Mouse (Mus musculus) lung, embryonic 16.5 days (tissue): ENCODE data around the gene Yap1. TPM values are rescaled to one million over a fixed set of nuclear protein-coding genes. Genes with fewer than 3 reads are reported as not detected.

Source experiments
- ATAC-seq: fragments of 200-750 bp; cut with Nextera tagmentation; 2 replicates; pipeline ENCODE4 v1.8.0; 2017; ENCODE audit warnings: low read depth, mild to moderate bottlenecking, moderate library complexity
- H3K27ac ChIP-seq: fragments of 300-500 bp; sonication (generic); 2 replicates; pipeline ENCODE4 v1.5.1; 2014; ENCODE audit warnings: mild to moderate bottlenecking, control low read depth, low read length
- H3K27me3 ChIP-seq: fragments of 300-500 bp; sonication (generic); 2 replicates; pipeline ENCODE4 v1.6.1; 2014; ENCODE audit warnings: low read depth, low read length, mixed read lengths; ENCODE audit not compliant: control insufficient read depth, insufficient read depth
- H3K36me3 ChIP-seq: fragments of 300-500 bp; sonication (generic); 2 replicates; pipeline ENCODE4 v1.6.1; 2014; ENCODE audit warnings: low read length; ENCODE audit not compliant: control insufficient read depth, insufficient read depth
- H3K4me1 ChIP-seq: fragments of 300-500 bp; sonication (generic); replicated peaks from 2 replicates; pipeline ENCODE4 v1.6.1; 2014; ENCODE audit warnings: low read length, mixed read lengths; ENCODE audit not compliant: control insufficient read depth, insufficient read depth
- H3K4me2 ChIP-seq: fragments of 300-500 bp; sonication (generic); 2 replicates; pipeline ENCODE4 v1.6.1; 2014; ENCODE audit warnings: low read depth, low read length, control low read depth
- H3K4me3 ChIP-seq: fragments of 300-500 bp; sonication (generic); 2 replicates; pipeline ENCODE4 v1.5.1; 2014; ENCODE audit warnings: mild to moderate bottlenecking, low read length, control low read depth
- H3K9ac ChIP-seq: fragments of 300-500 bp; sonication (generic); 2 replicates; pipeline ENCODE4 v1.6.1; 2014; ENCODE audit warnings: low read length, control low read depth
- H3K9me3 ChIP-seq: fragments of 300-500 bp; sonication (generic); 2 replicates; pipeline ENCODE4 v1.6.1; 2016; ENCODE audit warnings: low read length; ENCODE audit not compliant: control insufficient read depth
- WGBS: fragments of 180-500 bp; shearing (Covaris S2); extraction: QIAGEN DNeasy Blood & Tissue Kit; methylation state at CpG from one replicate; pipeline ENCODE4 v1.1.7; 2014; 5-methylcytosine and 5-hydroxymethylcytosine counted together
- polyA plus RNA-seq: library from polyadenylated mRNA; unstranded; fragments of >200 nt; fragmentation: Nextera tagmentation; extraction: Ambion mirVana; gene quantifications from 2 replicates; pipeline ENCODE4 v1.2.1, GENCODE M21; 2015

Gene Yap1
- polyA plus RNA-seq, 1 experiment from 2014 or later: 30.3 TPM

DNA sequence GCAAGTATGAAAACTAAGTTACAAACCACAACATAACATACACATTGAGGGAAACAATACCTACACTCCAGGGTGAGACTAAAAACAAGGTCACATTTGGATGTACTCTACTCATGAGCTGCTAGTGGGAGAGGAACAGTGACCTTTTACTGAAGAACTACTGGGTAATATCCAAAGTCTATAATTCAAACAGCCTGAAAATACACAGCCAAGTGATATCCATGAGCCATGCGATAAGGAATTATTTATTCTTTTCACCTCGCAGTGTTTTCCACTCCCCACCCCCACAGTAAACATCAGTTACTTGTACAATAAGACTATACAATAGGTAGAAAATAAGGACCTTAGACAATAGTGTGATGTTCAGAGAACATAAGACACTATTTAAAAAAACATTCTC lies 24.2 kb downstream of the Yap1 start:
- H3K9me3 ChIP-seq: no peaks in the 10 kb centered on the region
- no peak overlapping the region for H3K4me3 ChIP-seq
- no peak for ATAC-seq
- 66% methylated on average over 2 of the region's 2 CpGs for WGBS
- no peaks in the 10 kb centered on the region for H3K4me1 ChIP-seq
- H3K27ac ChIP-seq: no peak overlapping the region
- no peak overlapping the region for H3K9ac ChIP-seq
- H3K27me3 ChIP-seq: no peaks in the 10 kb centered on the region
- no peak overlapping the region for H3K4me2 ChIP-seq
- peaks cover 4% of the 10 kb centered on the region; the same call in 1 of the 2 replicates for H3K36me3 ChIP-seq

DNA sequence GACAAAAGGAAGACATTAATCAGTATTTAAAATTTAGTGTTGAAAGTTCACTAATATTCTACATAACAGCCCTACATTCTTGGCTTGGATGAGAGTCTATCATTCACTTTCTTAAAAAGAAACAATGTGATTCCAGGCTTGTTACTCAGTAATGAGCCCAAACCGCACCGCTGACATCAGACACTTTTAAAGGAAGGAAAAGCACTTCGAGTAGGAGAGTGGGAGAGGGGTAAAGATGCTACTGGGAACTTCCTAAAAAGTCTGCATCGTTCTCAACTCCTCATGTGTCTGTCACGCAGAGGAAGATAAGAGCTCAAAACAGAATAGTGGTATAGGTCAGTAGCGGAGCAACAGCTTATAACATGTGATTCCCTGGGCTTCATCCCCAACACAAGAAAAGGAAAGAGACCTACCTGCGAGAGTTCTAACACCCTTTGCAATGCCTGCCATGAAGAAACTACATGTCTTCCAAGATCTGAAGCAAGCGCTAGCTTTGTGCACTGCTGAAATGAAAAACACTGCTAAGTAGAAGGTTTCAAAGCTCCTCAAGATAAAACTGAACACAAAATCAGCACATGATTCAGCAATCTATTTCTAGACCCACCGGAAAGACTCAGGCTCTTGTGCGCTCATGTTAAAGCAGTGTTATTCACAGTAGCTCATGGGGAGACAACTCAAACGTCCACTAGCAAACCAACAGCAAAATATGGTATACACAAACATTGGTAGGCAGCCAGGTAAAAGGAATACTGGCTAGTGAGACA lies 25.1 kb downstream of the Yap1 start:
- no peaks in the 10 kb centered on the region for H3K27me3 ChIP-seq
- H3K36me3 ChIP-seq: peaks cover 6% of the 10 kb centered on the region
- no peak overlapping the region for H3K27ac ChIP-seq
- no peak overlapping the region for H3K4me3 ChIP-seq
- H3K9ac ChIP-seq: no peak overlapping the region
- H3K4me1 ChIP-seq: no peaks in the 10 kb centered on the region
- 74% methylated on average over 11 of the region's 11 CpGs for WGBS
- no peaks in the 10 kb centered on the region for H3K9me3 ChIP-seq
- H3K4me2 ChIP-seq: no peak overlapping the region
- no peak for ATAC-seq

DNA sequence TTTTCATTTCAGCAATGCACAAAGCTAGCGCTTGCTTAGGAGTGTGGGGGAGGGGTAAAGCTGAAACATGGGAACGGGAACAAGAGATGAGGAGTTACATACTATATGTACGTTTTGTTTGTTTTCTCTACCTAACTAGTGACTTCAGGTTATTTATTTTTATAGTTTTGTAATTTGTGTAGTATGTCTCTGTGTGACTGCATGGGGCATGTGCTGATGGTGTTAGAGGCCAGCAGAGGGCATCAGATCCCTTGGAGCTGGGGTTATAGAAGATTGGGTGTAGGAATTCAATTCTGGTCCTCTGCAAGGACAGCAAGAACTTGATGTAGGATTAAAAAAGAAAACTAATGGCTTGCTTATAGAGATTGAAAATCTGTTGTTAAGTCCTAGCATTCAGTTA lies 25.9 kb downstream of the Yap1 start:
- WGBS: 79% methylated on average over 3 of the region's 3 CpGs
- Histone ChIP-seq H3K9me3 (no peaks in the 10 kb centered on the region), H3K4me1 (no peaks in the 10 kb centered on the region), H3K36me3 (peaks cover 9% of the 10 kb centered on the region), H3K27ac (no peak overlapping the region), H3K4me3 (no peak overlapping the region), H3K9ac (no peak overlapping the region), H3K27me3 (no peaks in the 10 kb centered on the region), H3K4me2 (no peak overlapping the region)
- no peak for ATAC-seq

DNA sequence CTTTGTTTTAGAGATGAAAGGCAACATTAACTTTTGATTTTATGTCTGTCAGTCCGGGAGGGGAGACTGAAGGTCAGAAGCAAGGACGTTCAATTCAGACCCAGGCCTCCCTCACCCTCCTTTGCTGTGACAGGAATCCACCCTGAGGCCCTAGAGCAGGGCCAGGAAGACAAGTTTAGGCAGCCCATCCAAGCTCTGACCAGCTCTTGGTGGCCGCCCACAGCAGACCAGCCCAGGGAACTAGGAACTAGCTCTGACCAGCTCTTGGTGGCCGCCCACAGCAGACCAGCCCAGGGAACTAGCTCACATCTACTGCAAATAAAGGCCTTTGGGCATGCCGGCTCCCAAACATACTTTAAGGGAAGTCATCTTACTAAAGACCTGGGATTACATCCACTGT lies 26.8 kb downstream of the Yap1 start:
- H3K4me1 ChIP-seq: no peaks in the 10 kb centered on the region
- no peak for ATAC-seq
- peaks cover 12% of the 10 kb centered on the region for H3K36me3 ChIP-seq
- H3K9me3 ChIP-seq: no peaks in the 10 kb centered on the region
- no peak overlapping the region for H3K9ac ChIP-seq
- H3K27ac ChIP-seq: no peak overlapping the region
- no peak overlapping the region for H3K4me3 ChIP-seq
- H3K27me3 ChIP-seq: no peaks in the 10 kb centered on the region
- H3K4me2 ChIP-seq: no peak overlapping the region
- 80% methylated on average over 5 of the region's 5 CpGs for WGBS

DNA sequence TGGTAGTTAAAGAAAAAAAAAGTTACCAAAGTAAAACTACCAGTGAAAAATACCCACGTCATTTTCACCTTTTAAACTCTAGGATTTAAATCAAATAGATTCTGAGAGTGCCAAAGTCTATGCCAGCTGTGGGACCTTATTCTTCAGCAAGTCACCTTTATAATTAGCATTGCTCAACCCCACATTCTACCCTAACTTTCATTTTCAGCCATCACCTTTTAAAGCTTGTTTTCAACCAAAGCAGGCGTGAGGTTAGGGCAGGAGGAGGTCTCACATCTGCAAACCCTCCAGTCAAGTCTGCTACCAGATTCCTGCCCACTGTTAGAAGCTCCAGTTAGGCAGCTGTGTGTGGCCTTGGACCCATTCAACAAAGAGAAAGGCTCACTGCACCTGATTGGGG lies 32.4 kb downstream of the Yap1 start:
- Histone ChIP-seq H3K4me3 (no peak overlapping the region), H3K4me1 (0 out of 2 replicates have a peak, but pooled peaks cover 2% of the 10 kb centered on the region), H3K27me3 (no peaks in the 10 kb centered on the region), H3K4me2 (no peak overlapping the region), H3K9me3 (no peaks in the 10 kb centered on the region), H3K9ac (no peak overlapping the region), H3K36me3 (peaks cover 10% of the 10 kb centered on the region), H3K27ac (no peak overlapping the region)
- no peak for ATAC-seq
- WGBS: 75% methylated on average over 2 of the region's 2 CpGs

DNA sequence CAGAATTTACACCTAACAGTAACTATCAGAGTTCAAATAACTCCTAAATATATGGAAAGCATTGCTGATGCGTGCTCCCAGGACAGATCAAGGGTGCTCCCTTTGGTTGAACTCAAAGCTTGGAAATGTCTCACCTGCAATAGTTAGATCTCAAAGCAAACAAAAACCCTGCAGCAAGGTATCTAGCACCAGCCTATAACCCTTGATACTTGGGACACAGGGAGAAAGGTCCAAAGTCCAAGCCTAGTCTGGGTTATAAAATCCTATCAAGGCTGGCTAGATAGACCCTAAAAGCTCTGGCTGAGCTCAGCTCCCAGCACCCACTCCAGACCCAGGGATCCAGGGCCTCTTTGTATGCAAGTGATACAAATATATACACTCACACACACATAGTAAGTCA lies 36.4 kb downstream of the Yap1 start:
- H3K36me3 ChIP-seq: peaks cover under 1% of the 10 kb centered on the region; the same call in 1 of the 2 replicates
- H3K4me3 ChIP-seq: no peak overlapping the region
- WGBS: 87% methylated on average over 1 of the region's 1 CpGs
- no peaks in the 10 kb centered on the region for H3K9me3 ChIP-seq
- ATAC-seq: no peak
- no peak overlapping the region for H3K4me2 ChIP-seq
- no peak overlapping the region for H3K27ac ChIP-seq
- H3K9ac ChIP-seq: no peak overlapping the region
- H3K27me3 ChIP-seq: no peaks in the 10 kb centered on the region
- H3K4me1 ChIP-seq: peaks cover 8% of the 10 kb centered on the region

DNA sequence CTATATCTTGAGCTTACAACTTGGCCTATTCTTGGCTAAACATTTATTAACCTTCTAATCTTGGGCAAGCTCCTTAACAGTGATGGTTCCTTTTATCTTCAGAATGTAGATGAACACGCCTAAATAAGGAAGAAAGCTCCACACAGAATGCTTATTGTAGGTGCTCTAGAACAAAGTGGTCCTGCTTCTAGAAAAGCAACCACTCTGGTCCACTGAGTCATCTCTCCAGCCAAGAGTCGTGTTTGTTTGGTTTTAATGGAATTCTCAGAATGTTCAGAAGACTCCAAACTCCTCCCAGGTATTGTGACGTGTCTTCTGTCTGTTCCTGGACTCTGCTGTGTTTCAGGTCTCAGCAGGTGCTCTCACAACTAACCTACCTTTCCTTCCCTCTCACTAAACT lies 38.8 kb downstream of the Yap1 start:
- no peak overlapping the region for H3K9ac ChIP-seq

DNA sequence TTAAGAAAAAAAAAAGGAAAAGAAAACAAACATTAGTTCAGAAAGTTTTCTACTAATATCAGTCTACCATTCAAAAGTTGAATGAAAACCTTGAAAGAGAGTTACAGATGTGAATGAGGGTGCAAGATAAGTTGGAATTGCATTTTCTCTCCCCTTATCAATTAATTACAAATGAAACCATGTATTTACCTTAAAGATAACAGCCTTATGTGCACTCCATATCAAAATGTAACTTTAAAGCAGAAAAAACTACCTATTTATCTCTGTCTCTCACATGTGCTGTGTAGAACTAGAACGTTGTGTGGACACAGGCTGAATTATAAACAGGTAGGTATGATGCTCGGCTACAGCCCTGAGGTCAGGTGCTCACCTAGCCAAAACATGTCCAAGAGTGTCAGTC lies 40.5 kb downstream of the Yap1 start:
- Histone ChIP-seq H3K4me3 (no peak overlapping the region), H3K27me3 (no peaks in the 10 kb centered on the region), H3K4me1 (peaks cover 23% of the 10 kb centered on the region), H3K9ac (no peak overlapping the region), H3K36me3 (no peaks in the 10 kb centered on the region), H3K4me2 (no peak overlapping the region), H3K9me3 (no peaks in the 10 kb centered on the region), H3K27ac (no peak overlapping the region)
- 77% methylated on average over 2 of the region's 2 CpGs for WGBS
- no peak for ATAC-seq

More for the DNA sequence above, 38.8 kb downstream of the Yap1 start:
- no peak overlapping the region for H3K4me2 ChIP-seq
- no peaks in the 10 kb centered on the region for H3K9me3 ChIP-seq
- 41% methylated on average over 3 of the region's 3 CpGs for WGBS
- H3K27ac ChIP-seq: no peak overlapping the region
- H3K27me3 ChIP-seq: no peaks in the 10 kb centered on the region
- H3K4me3 ChIP-seq: no peak overlapping the region
- ATAC-seq: no peak
- peaks cover 20% of the 10 kb centered on the region for H3K4me1 ChIP-seq
- no peaks in the 10 kb centered on the region for H3K36me3 ChIP-seq

DNA sequence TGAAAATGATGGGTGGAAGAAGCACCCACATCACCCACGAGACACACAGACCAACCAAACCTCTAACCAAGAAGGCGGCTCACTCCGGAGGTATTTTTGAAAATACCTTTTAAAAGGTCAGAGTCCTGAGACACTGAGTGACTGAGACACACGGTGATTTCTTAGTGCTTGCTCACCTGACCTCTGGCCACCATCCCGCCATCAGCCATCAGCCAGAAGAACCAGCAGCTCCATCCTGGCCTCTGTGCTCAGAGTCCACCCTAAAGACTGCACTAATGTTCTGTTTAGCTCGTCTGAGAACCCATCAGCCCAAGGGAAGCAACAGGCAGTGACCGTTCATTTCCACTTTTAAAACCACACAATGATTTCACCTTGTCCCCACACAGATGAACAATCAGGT lies 41.5 kb downstream of the Yap1 start:
- no peak overlapping the region for H3K27ac ChIP-seq
- 81% methylated on average over 7 of the region's 7 CpGs for WGBS
- no peak overlapping the region for H3K9ac ChIP-seq
- H3K4me3 ChIP-seq: no peak overlapping the region
- no peaks in the 10 kb centered on the region for H3K36me3 ChIP-seq
- no peaks in the 10 kb centered on the region for H3K9me3 ChIP-seq
- no peaks in the 10 kb centered on the region for H3K27me3 ChIP-seq
- H3K4me2 ChIP-seq: no peak overlapping the region
- H3K4me1 ChIP-seq: peaks cover 21% of the 10 kb centered on the region
- no peak for ATAC-seq
